Mouse (Mus musculus): Measurements from ENCODE around the gene H2-Ob. TPM values are rescaled to one million over a fixed set of nuclear protein-coding genes. Genes with fewer than 3 reads are reported as not detected.

H2-Ob gene
- polyA plus RNA-seq, 1 experiment from 2014 or later: not detected

- peak overlapping the region; percentile 84 for H3K9ac ChIP-seq (ENCODE audit: low read depth, low read length)
- ATAC-seq (replicated peaks; ENCODE audit: low FRiP score) (no peak), DNase-seq (ENCODE audit: low spot score) (no peak)
- H3K4me3 ChIP-seq (ENCODE audit: low read depth, low read length): peak overlapping the region; percentile 85
- no peaks in the 10 kb centered on the region for H3K9me3 ChIP-seq (ENCODE audit: control insufficient read depth, low read length)
- peak overlapping the region; percentile 93 for H3K4me2 ChIP-seq
- peaks cover 11% of the 10 kb centered on the region for H3K27me3 ChIP-seq (replicated peaks; ENCODE audit: control insufficient read depth, insufficient read depth, low read length)
- 0 out of 2 replicates have a peak overlapping the region, but pooled peaks have one; percentile 7 for H3K27ac ChIP-seq (ENCODE audit: low read depth, low read length)
- peaks cover 9% of the 10 kb centered on the region for H3K4me1 ChIP-seq (replicated peaks; ENCODE audit: control insufficient read depth, insufficient read depth, low read length)
- WGBS: 14% methylated on average over 18 of the region's 18 CpGs
- H3K36me3 ChIP-seq (ENCODE audit: control insufficient read depth, insufficient read depth, low read length): no peaks in the 10 kb centered on the region
These were observed 33.5 kb upstream of the H2-Ob start for GRCm38 (mm10) chr17:34205021-34205745.

GRCm38 (mm10) chr17:34205746-34206176, 32.9 kb upstream of the H2-Ob start:
- peak; percentile 54; the same call in 1 of the 2 replicates for ATAC-seq (replicated peaks; ENCODE audit: low FRiP score)
- 17% methylated on average over 9 of the region's 9 CpGs for WGBS
- no peaks in the 10 kb centered on the region for H3K9me3 ChIP-seq (ENCODE audit: control insufficient read depth, low read length)
- no peak overlapping the region for H3K27ac ChIP-seq (ENCODE audit: low read depth, low read length)
- H3K27me3 ChIP-seq (replicated peaks; ENCODE audit: control insufficient read depth, insufficient read depth, low read length): peaks cover 11% of the 10 kb centered on the region
- DNase-seq (ENCODE audit: low spot score): no peak
- H3K4me2 ChIP-seq: peak overlapping the region; percentile 93
- no peaks in the 10 kb centered on the region for H3K36me3 ChIP-seq (ENCODE audit: control insufficient read depth, insufficient read depth, low read length)
- H3K4me3 ChIP-seq (ENCODE audit: low read depth, low read length): peak overlapping the region; percentile 85
- peaks cover 10% of the 10 kb centered on the region for H3K4me1 ChIP-seq (replicated peaks; ENCODE audit: control insufficient read depth, insufficient read depth, low read length)
- H3K9ac ChIP-seq (ENCODE audit: low read depth, low read length): peak overlapping the region; percentile 84; the same call in 1 of the 2 replicates

- H3K9ac ChIP-seq (ENCODE audit: low read depth, low read length): no peak overlapping the region
- no peak overlapping the region for H3K27ac ChIP-seq (ENCODE audit: low read depth, low read length)
- 80% methylated on average over 5 of the region's 5 CpGs for WGBS
These were observed 32.0 kb upstream of the H2-Ob start for GRCm38 (mm10) chr17:34206731-34207130.

GRCm38 (mm10) chr17:34207456-34207855, 31.2 kb upstream of the H2-Ob start:
- 63% methylated on average over 3 of the region's 3 CpGs for WGBS
- Histone ChIP-seq H3K36me3 (ENCODE audit: control insufficient read depth, insufficient read depth, low read length) (no peaks in the 10 kb centered on the region), H3K4me3 (ENCODE audit: low read depth, low read length) (no peak overlapping the region), H3K4me2 (no peak overlapping the region), H3K9ac (ENCODE audit: low read depth, low read length) (no peak overlapping the region), H3K9me3 (ENCODE audit: control insufficient read depth, low read length) (no peaks in the 10 kb centered on the region), H3K27ac (ENCODE audit: low read depth, low read length) (no peak overlapping the region), H3K4me1 (replicated peaks; ENCODE audit: control insufficient read depth, insufficient read depth, low read length) (peaks cover 21% of the 10 kb centered on the region), H3K27me3 (replicated peaks; ENCODE audit: control insufficient read depth, insufficient read depth, low read length) (peaks cover 20% of the 10 kb centered on the region)
- no peak for ATAC-seq (replicated peaks; ENCODE audit: low FRiP score)
- no peak for DNase-seq (ENCODE audit: low spot score)

More at GRCm38 (mm10) chr17:34206731-34207130, 32.0 kb upstream of the H2-Ob start:
- DNase-seq (ENCODE audit: low spot score) (no peak), ATAC-seq (replicated peaks; ENCODE audit: low FRiP score) (no peak)
- no peak overlapping the region for H3K4me2 ChIP-seq
- H3K27me3 ChIP-seq (replicated peaks; ENCODE audit: control insufficient read depth, insufficient read depth, low read length): peaks cover 13% of the 10 kb centered on the region
- H3K9me3 ChIP-seq (ENCODE audit: control insufficient read depth, low read length): no peaks in the 10 kb centered on the region
- H3K36me3 ChIP-seq (ENCODE audit: control insufficient read depth, insufficient read depth, low read length): no peaks in the 10 kb centered on the region
- H3K4me3 ChIP-seq (ENCODE audit: low read depth, low read length): no peak overlapping the region
- H3K4me1 ChIP-seq (replicated peaks; ENCODE audit: control insufficient read depth, insufficient read depth, low read length): peaks cover 19% of the 10 kb centered on the region

- Histone ChIP-seq H3K9me3 (ENCODE audit: control insufficient read depth, low read length) (no peaks in the 10 kb centered on the region), H3K4me3 (ENCODE audit: low read depth, low read length) (no peak overlapping the region), H3K27me3 (replicated peaks; ENCODE audit: control insufficient read depth, insufficient read depth, low read length) (peaks cover 23% of the 10 kb centered on the region), H3K9ac (ENCODE audit: low read depth, low read length) (no peak overlapping the region), H3K27ac (ENCODE audit: low read depth, low read length) (no peak overlapping the region), H3K4me2 (no peak overlapping the region), H3K4me1 (replicated peaks; ENCODE audit: control insufficient read depth, insufficient read depth, low read length) (peaks cover 21% of the 10 kb centered on the region), H3K36me3 (ENCODE audit: control insufficient read depth, insufficient read depth, low read length) (no peaks in the 10 kb centered on the region)
- WGBS: 92% methylated on average over 9 of the region's 9 CpGs
- DNase-seq (ENCODE audit: low spot score): no peak
- ATAC-seq (replicated peaks; ENCODE audit: low FRiP score): no peak
These were observed 30.8 kb upstream of the H2-Ob start for GRCm38 (mm10) chr17:34207866-34208265.

GRCm38 (mm10) chr17:34208421-34208820, 30.3 kb upstream of the H2-Ob start:
- no peak overlapping the region for H3K9ac ChIP-seq (ENCODE audit: low read depth, low read length)
- peaks cover 21% of the 10 kb centered on the region for H3K4me1 ChIP-seq (replicated peaks; ENCODE audit: control insufficient read depth, insufficient read depth, low read length)
- no peaks in the 10 kb centered on the region for H3K9me3 ChIP-seq (ENCODE audit: control insufficient read depth, low read length)
- ATAC-seq (replicated peaks; ENCODE audit: low FRiP score): no peak
- H3K4me3 ChIP-seq (ENCODE audit: low read depth, low read length): no peak overlapping the region
- no peak overlapping the region for H3K27ac ChIP-seq (ENCODE audit: low read depth, low read length)
- H3K4me2 ChIP-seq: no peak overlapping the region
- H3K27me3 ChIP-seq (replicated peaks; ENCODE audit: control insufficient read depth, insufficient read depth, low read length): peaks cover 22% of the 10 kb centered on the region
- WGBS: 24% methylated on average over 10 of the region's 10 CpGs
- no peaks in the 10 kb centered on the region for H3K36me3 ChIP-seq (ENCODE audit: control insufficient read depth, insufficient read depth, low read length)
- DNase-seq (ENCODE audit: low spot score): no peak

GRCm38 (mm10) chr17:34209680-34210079, 29.0 kb upstream of the H2-Ob start:
- peaks cover 34% of the 10 kb centered on the region for H3K27me3 ChIP-seq (replicated peaks; ENCODE audit: control insufficient read depth, insufficient read depth, low read length)
- ATAC-seq (replicated peaks; ENCODE audit: low FRiP score) (no peak), DNase-seq (ENCODE audit: low spot score) (no peak)
- WGBS: 38% methylated on average over 3 of the region's 3 CpGs
- no peak overlapping the region for H3K9ac ChIP-seq (ENCODE audit: low read depth, low read length)
- H3K4me3 ChIP-seq (ENCODE audit: low read depth, low read length): no peak overlapping the region
- H3K36me3 ChIP-seq (ENCODE audit: control insufficient read depth, insufficient read depth, low read length): no peaks in the 10 kb centered on the region
- no peaks in the 10 kb centered on the region for H3K9me3 ChIP-seq (ENCODE audit: control insufficient read depth, low read length)
- H3K4me2 ChIP-seq: no peak overlapping the region
- peaks cover 21% of the 10 kb centered on the region for H3K4me1 ChIP-seq (replicated peaks; ENCODE audit: control insufficient read depth, insufficient read depth, low read length)
- H3K27ac ChIP-seq (ENCODE audit: low read depth, low read length): no peak overlapping the region

- Histone ChIP-seq H3K4me2 (peak overlapping the region; percentile 7; the same call in 1 of the 2 replicates), H3K27me3 (replicated peaks; ENCODE audit: control insufficient read depth, insufficient read depth, low read length) (peaks cover 34% of the 10 kb centered on the region), H3K9me3 (ENCODE audit: control insufficient read depth, low read length) (no peaks in the 10 kb centered on the region), H3K27ac (ENCODE audit: low read depth, low read length) (peak overlapping the region; percentile 35; the same call in 1 of the 2 replicates), H3K4me3 (ENCODE audit: low read depth, low read length) (no peak overlapping the region), H3K36me3 (ENCODE audit: control insufficient read depth, insufficient read depth, low read length) (no peaks in the 10 kb centered on the region), H3K4me1 (replicated peaks; ENCODE audit: control insufficient read depth, insufficient read depth, low read length) (peaks cover 12% of the 10 kb centered on the region), H3K9ac (ENCODE audit: low read depth, low read length) (no peak overlapping the region)
- ATAC-seq (replicated peaks; ENCODE audit: low FRiP score) (peak; percentile 73), DNase-seq (ENCODE audit: low spot score) (no peak)
- 30% methylated on average over 3 of the region's 3 CpGs for WGBS
These were observed 28.1 kb upstream of the H2-Ob start for GRCm38 (mm10) chr17:34210599-34210998.

All from liver, embryonic 11.5 days (tissue).